Mouse (Mus musculus): ENCODE measurements around the gene Smg9. TPM values are rescaled to one million over a fixed set of nuclear protein-coding genes. Genes with fewer than 3 reads are reported as not detected.

Gene Smg9
- polyA plus RNA-seq, 1 experiment: 8.2 TPM

GRCm38 (mm10) chr7:24371012-24371808, 28.2 kb upstream of the Smg9 start:
- Histone ChIP-seq H3K27ac (replicated peaks; ENCODE audit: low read depth, low read length) (0 out of 2 replicates have a peak overlapping the region, but pooled peaks have one; percentile 30), H3K4me1 (ENCODE audit: control insufficient read depth, insufficient read depth, insufficient read length, low read length) (peaks cover 24% of the 10 kb centered on the region), H3K4me3 (ENCODE audit: insufficient read depth, low read depth, low read length) (peak overlapping the region; percentile 26)

GRCm38 (mm10) chr7:24371809-24372145, 27.6 kb upstream of the Smg9 start:
- Histone ChIP-seq H3K27ac (replicated peaks; ENCODE audit: low read depth, low read length) (0 out of 2 replicates have a peak overlapping the region, but pooled peaks have one; percentile 30), H3K4me3 (ENCODE audit: insufficient read depth, low read depth, low read length) (0 out of 2 replicates have a peak overlapping the region, but pooled peaks have one; percentile 26), H3K4me1 (ENCODE audit: control insufficient read depth, insufficient read depth, insufficient read length, low read length) (peaks cover 20% of the 10 kb centered on the region)

- Histone ChIP-seq H3K27ac (replicated peaks; ENCODE audit: low read depth, low read length) (peak overlapping the region; percentile 30), H3K4me1 (ENCODE audit: control insufficient read depth, insufficient read depth, insufficient read length, low read length) (peaks cover 17% of the 10 kb centered on the region)
Observed at GRCm38 (mm10) chr7:24372300-24372699, 27.1 kb upstream of the Smg9 start.

GRCm38 (mm10) chr7:24372786-24373185, 26.6 kb upstream of the Smg9 start:
- no peak overlapping the region for H3K4me3 ChIP-seq (ENCODE audit: insufficient read depth, low read depth, low read length)
- H3K27ac ChIP-seq (replicated peaks; ENCODE audit: low read depth, low read length): peak overlapping the region; percentile 30
- H3K4me1 ChIP-seq (ENCODE audit: control insufficient read depth, insufficient read depth, insufficient read length, low read length): peaks cover 16% of the 10 kb centered on the region

More at GRCm38 (mm10) chr7:24372300-24372699, 27.1 kb upstream of the Smg9 start:
- no peak overlapping the region for H3K4me3 ChIP-seq (ENCODE audit: insufficient read depth, low read depth, low read length)

GRCm38 (mm10) chr7:24373538-24374379, 25.7 kb upstream of the Smg9 start:
- H3K27ac ChIP-seq (replicated peaks; ENCODE audit: low read depth, low read length): peak overlapping the region; percentile 39
- peaks cover 16% of the 10 kb centered on the region for H3K4me1 ChIP-seq (ENCODE audit: control insufficient read depth, insufficient read depth, insufficient read length, low read length)
- H3K4me3 ChIP-seq (ENCODE audit: insufficient read depth, low read depth, low read length): no peak overlapping the region

GRCm38 (mm10) chr7:24376456-24376855, 23.0 kb upstream of the Smg9 start:
- H3K27ac ChIP-seq (replicated peaks; ENCODE audit: low read depth, low read length): no peak overlapping the region
- H3K4me1 ChIP-seq (ENCODE audit: control insufficient read depth, insufficient read depth, insufficient read length, low read length): peaks cover 16% of the 10 kb centered on the region
- no peak overlapping the region for H3K4me3 ChIP-seq (ENCODE audit: insufficient read depth, low read depth, low read length)

GRCm38 (mm10) chr7:24377091-24377865, 22.1 kb upstream of the Smg9 start:
- H3K27ac ChIP-seq (replicated peaks; ENCODE audit: low read depth, low read length): no peak overlapping the region
- peaks cover 15% of the 10 kb centered on the region for H3K4me1 ChIP-seq (ENCODE audit: control insufficient read depth, insufficient read depth, insufficient read length, low read length)
- H3K4me3 ChIP-seq (ENCODE audit: insufficient read depth, low read depth, low read length): 0 out of 2 replicates have a peak overlapping the region, but pooled peaks have one; percentile 8

- H3K4me1 ChIP-seq (ENCODE audit: control insufficient read depth, insufficient read depth, insufficient read length, low read length): peaks cover 8% of the 10 kb centered on the region
- no peak overlapping the region for H3K27ac ChIP-seq (replicated peaks; ENCODE audit: low read depth, low read length)
- no peak overlapping the region for H3K4me3 ChIP-seq (ENCODE audit: insufficient read depth, low read depth, low read length)
Observed at GRCm38 (mm10) chr7:24378049-24378701, 21.2 kb upstream of the Smg9 start.

- H3K4me3 ChIP-seq (ENCODE audit: insufficient read depth, low read depth, low read length): no peak overlapping the region
- H3K27ac ChIP-seq (replicated peaks; ENCODE audit: low read depth, low read length): no peak overlapping the region
- no peaks in the 10 kb centered on the region; the same call in 1 of the 2 replicates for H3K4me1 ChIP-seq (ENCODE audit: control insufficient read depth, insufficient read depth, insufficient read length, low read length)
Observed at GRCm38 (mm10) chr7:24379934-24380333, 19.5 kb upstream of the Smg9 start.

- H3K4me3 ChIP-seq (ENCODE audit: insufficient read depth, low read depth, low read length): no peak overlapping the region
- no peak overlapping the region for H3K27ac ChIP-seq (replicated peaks; ENCODE audit: low read depth, low read length)
- H3K4me1 ChIP-seq (ENCODE audit: control insufficient read depth, insufficient read depth, insufficient read length, low read length): no peaks in the 10 kb centered on the region; the same call in 1 of the 2 replicates
Observed at GRCm38 (mm10) chr7:24380370-24380769, 19.0 kb upstream of the Smg9 start.

- Histone ChIP-seq H3K4me3 (ENCODE audit: insufficient read depth, low read depth, low read length) (no peak overlapping the region), H3K27ac (replicated peaks; ENCODE audit: low read depth, low read length) (no peak overlapping the region), H3K4me1 (ENCODE audit: control insufficient read depth, insufficient read depth, insufficient read length, low read length) (no peaks in the 10 kb centered on the region)
Observed at GRCm38 (mm10) chr7:24382730-24383372, 16.6 kb upstream of the Smg9 start.

- H3K4me3 ChIP-seq (ENCODE audit: insufficient read depth, low read depth, low read length): no peak overlapping the region
- no peaks in the 10 kb centered on the region for H3K4me1 ChIP-seq (ENCODE audit: control insufficient read depth, insufficient read depth, insufficient read length, low read length)
- no peak overlapping the region for H3K27ac ChIP-seq (replicated peaks; ENCODE audit: low read depth, low read length)
Observed at GRCm38 (mm10) chr7:24384070-24384469, 15.3 kb upstream of the Smg9 start.

- Histone ChIP-seq H3K27ac (replicated peaks; ENCODE audit: low read depth, low read length) (no peak overlapping the region), H3K4me1 (ENCODE audit: control insufficient read depth, insufficient read depth, insufficient read length, low read length) (no peaks in the 10 kb centered on the region), H3K4me3 (ENCODE audit: insufficient read depth, low read depth, low read length) (no peak overlapping the region)
Observed at GRCm38 (mm10) chr7:24384827-24385226, 14.6 kb upstream of the Smg9 start.

- Histone ChIP-seq H3K4me3 (ENCODE audit: insufficient read depth, low read depth, low read length) (no peak overlapping the region), H3K27ac (replicated peaks; ENCODE audit: low read depth, low read length) (peak overlapping the region; percentile 57; the same call in 1 of the 2 replicates), H3K4me1 (ENCODE audit: control insufficient read depth, insufficient read depth, insufficient read length, low read length) (no peaks in the 10 kb centered on the region)
Observed at GRCm38 (mm10) chr7:24387059-24387556, 12.3 kb upstream of the Smg9 start.
